Mouse (Mus musculus): ENCODE data around the gene Cpt1c. TPM values are rescaled to one million over a fixed set of nuclear protein-coding genes. Genes with fewer than 3 reads are reported as not detected.
A peak's percentile ranks its signal among the peaks of the same experiment; 100 is the strongest.

Cpt1c gene
- polyA plus RNA-seq, 1 experiment from 2014 or later: 38.1 TPM

DNA sequence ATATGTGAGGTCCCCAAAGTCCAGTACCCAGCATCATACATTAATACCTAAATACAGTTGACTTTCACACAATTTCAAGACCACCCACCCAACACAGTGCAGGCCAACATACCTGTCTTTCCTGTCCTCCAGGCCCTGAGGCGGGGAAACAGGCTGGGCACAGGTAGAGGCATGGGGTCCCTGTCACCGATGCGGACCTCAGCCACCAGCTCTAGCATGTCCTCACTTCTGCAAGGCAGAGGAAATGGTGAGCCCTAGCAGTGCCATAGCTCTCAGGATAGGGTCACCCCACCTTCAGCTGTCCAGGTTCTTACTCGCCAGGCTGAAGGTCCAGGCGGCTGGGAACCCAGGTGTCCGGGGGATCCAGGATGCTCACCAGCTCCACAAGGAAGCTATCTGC lies 37.4 kb upstream of the Cpt1c start:
- 95% methylated on average over 6 of the region's 6 CpGs for WGBS
- no peak overlapping the region for H3K27ac ChIP-seq
- peaks cover 19% of the 10 kb centered on the region for H3K4me1 ChIP-seq
- H3K4me2 ChIP-seq: no peak overlapping the region
- ATAC-seq (ENCODE audit: low FRiP score): no peak
- no peak overlapping the region for H3K4me3 ChIP-seq (replicated peaks)
- no peaks in the 10 kb centered on the region for H3K9me3 ChIP-seq
- peaks cover 67% of the 10 kb centered on the region for H3K36me3 ChIP-seq (replicated peaks)
- no peak overlapping the region for H3K9ac ChIP-seq
- H3K27me3 ChIP-seq: no peaks in the 10 kb centered on the region

DNA sequence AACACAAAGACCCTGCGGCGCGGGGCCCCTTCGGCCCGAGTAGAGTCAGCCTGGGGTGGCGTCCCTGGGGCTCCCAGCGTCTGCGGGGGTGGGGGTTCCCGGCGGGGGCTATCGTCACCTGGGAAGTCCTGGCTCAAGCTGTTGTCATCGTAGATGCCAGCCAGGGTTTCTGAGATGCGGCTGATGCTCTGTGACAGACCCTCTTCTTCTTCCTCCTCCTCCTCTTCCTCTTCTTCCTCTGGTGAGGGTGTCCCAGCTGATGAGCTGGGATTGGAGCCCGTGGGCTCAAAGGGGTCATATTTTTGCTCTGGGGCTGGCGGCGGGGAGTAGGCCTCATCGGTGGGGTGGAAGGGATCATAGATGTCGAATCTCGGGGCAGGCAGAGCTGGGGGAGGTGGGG lies 33.8 kb upstream of the Cpt1c start:
- Histone ChIP-seq H3K27me3 (no peaks in the 10 kb centered on the region), H3K4me1 (no peaks in the 10 kb centered on the region), H3K4me2 (no peak overlapping the region), H3K9me3 (no peaks in the 10 kb centered on the region), H3K27ac (no peak overlapping the region), H3K36me3 (replicated peaks) (peaks cover 95% of the 10 kb centered on the region), H3K9ac (no peak overlapping the region), H3K4me3 (replicated peaks) (no peak overlapping the region)
- no peak for ATAC-seq (ENCODE audit: low FRiP score)
- 96% methylated on average over 19 of the region's 19 CpGs for WGBS

- Histone ChIP-seq H3K9ac (no peak overlapping the region), H3K27ac (no peak overlapping the region), H3K4me2 (no peak overlapping the region), H3K27me3 (no peaks in the 10 kb centered on the region), H3K4me3 (replicated peaks) (no peak overlapping the region), H3K4me1 (no peaks in the 10 kb centered on the region), H3K9me3 (no peaks in the 10 kb centered on the region), H3K36me3 (replicated peaks) (peaks cover 95% of the 10 kb centered on the region)
- WGBS: 95% methylated on average over 30 of the region's 30 CpGs
- ATAC-seq (ENCODE audit: low FRiP score): no peak
Observed at GRCm38 (mm10) chr7:45007846-45008245, 33.2 kb upstream of the Cpt1c start.

GRCm38 (mm10) chr7:45007141-45007540 lies 32.5 kb upstream of the Cpt1c start:
- Histone ChIP-seq H3K9ac (no peak overlapping the region), H3K9me3 (no peaks in the 10 kb centered on the region), H3K4me2 (no peak overlapping the region), H3K27ac (no peak overlapping the region), H3K4me3 (replicated peaks) (no peak overlapping the region), H3K4me1 (no peaks in the 10 kb centered on the region), H3K36me3 (replicated peaks) (peaks cover 95% of the 10 kb centered on the region), H3K27me3 (no peaks in the 10 kb centered on the region)
- no peak for ATAC-seq (ENCODE audit: low FRiP score)
- whole genome bisulfite sequencing: 96% methylated on average over 29 of the region's 29 CpGs

- no peaks in the 10 kb centered on the region for H3K27me3 ChIP-seq
- H3K36me3 ChIP-seq (replicated peaks): peaks cover 95% of the 10 kb centered on the region
- no peaks in the 10 kb centered on the region for H3K4me1 ChIP-seq
- no peak overlapping the region for H3K9ac ChIP-seq
- no peak overlapping the region for H3K27ac ChIP-seq
- WGBS: 97% methylated on average over 12 of the region's 12 CpGs
- no peak overlapping the region for H3K4me3 ChIP-seq (replicated peaks)
- no peaks in the 10 kb centered on the region for H3K9me3 ChIP-seq
- no peak overlapping the region for H3K4me2 ChIP-seq
- no peak for ATAC-seq (ENCODE audit: low FRiP score)
Observed at GRCm38 (mm10) chr7:45006503-45006902, 31.9 kb upstream of the Cpt1c start.

- Histone ChIP-seq H3K9ac (no peak overlapping the region), H3K36me3 (replicated peaks) (peaks cover 99% of the 10 kb centered on the region), H3K27ac (no peak overlapping the region), H3K27me3 (no peaks in the 10 kb centered on the region), H3K4me1 (no peaks in the 10 kb centered on the region), H3K9me3 (no peaks in the 10 kb centered on the region), H3K4me2 (no peak overlapping the region), H3K4me3 (replicated peaks) (no peak overlapping the region)
- WGBS: 95% methylated on average over 6 of the region's 6 CpGs
- ATAC-seq (ENCODE audit: low FRiP score): no peak
Observed at GRCm38 (mm10) chr7:45005321-45005992, 30.8 kb upstream of the Cpt1c start.

DNA sequence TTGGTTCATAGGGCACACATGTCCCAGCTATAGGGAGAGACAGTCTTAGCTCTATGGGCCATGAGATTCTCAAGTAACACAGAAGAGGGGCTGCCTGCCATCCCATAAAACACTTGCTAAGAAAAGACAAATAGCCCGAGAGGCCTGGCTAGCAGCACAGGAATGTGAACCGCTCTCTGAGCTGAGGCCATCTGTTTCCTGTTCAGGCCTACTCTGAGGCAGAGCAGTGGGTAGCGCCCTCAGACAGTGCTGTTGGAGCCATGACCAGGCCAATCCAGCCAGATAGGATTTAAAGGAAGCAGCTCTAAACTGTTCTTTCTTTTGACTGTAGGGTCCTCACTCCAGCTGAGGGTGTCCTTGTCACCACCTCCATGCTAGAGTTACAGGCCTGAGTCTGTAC lies 29.9 kb upstream of the Cpt1c start:
- no peak overlapping the region for H3K4me2 ChIP-seq

DNA sequence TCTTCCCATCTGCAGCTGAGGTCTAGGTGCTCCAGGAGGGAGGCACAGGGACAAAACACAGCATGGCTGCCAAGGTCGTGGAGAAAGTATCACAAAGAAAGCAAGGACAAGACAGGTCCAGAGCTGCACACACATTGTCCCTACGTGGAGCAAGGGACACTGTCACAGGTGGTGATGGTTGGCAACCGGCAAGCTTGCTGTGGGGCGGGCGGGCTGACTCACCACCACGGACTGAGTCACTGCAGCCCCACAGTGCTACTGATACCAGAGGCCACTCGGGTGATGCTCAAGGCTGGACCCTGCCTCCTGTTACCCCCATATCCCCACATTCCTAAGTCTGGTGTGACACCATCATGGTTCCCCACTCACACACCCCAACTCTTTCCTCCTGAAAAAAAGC lies 27.8 kb upstream of the Cpt1c start:
- Histone ChIP-seq H3K9me3 (no peaks in the 10 kb centered on the region), H3K4me3 (replicated peaks) (no peak overlapping the region), H3K27me3 (no peaks in the 10 kb centered on the region), H3K36me3 (replicated peaks) (peaks cover 81% of the 10 kb centered on the region), H3K4me1 (peaks cover 19% of the 10 kb centered on the region), H3K27ac (no peak overlapping the region), H3K4me2 (no peak overlapping the region), H3K9ac (no peak overlapping the region)
- ATAC-seq (ENCODE audit: low FRiP score): no peak
- WGBS: 89% methylated on average over 7 of the region's 7 CpGs

More for the DNA sequence above, 29.9 kb upstream of the Cpt1c start:
- H3K9ac ChIP-seq: no peak overlapping the region
- no peaks in the 10 kb centered on the region for H3K27me3 ChIP-seq
- WGBS: 87% methylated on average over 3 of the region's 3 CpGs
- ATAC-seq (ENCODE audit: low FRiP score): no peak
- H3K4me1 ChIP-seq: peaks cover 2% of the 10 kb centered on the region
- no peak overlapping the region for H3K27ac ChIP-seq
- no peaks in the 10 kb centered on the region for H3K9me3 ChIP-seq
- no peak overlapping the region for H3K4me3 ChIP-seq (replicated peaks)
- peaks cover 99% of the 10 kb centered on the region for H3K36me3 ChIP-seq (replicated peaks)

- H3K27ac ChIP-seq: no peak overlapping the region
- peaks cover 32% of the 10 kb centered on the region for H3K4me1 ChIP-seq
- H3K4me2 ChIP-seq: no peak overlapping the region
- H3K4me3 ChIP-seq (replicated peaks): 0 out of 2 replicates have a peak overlapping the region, but pooled peaks have one; percentile 1
- WGBS: 89% methylated on average over 21 of the region's 21 CpGs
- H3K27me3 ChIP-seq: no peaks in the 10 kb centered on the region
- peak overlapping the region; percentile 21; the same call in 1 of the 2 replicates for H3K9ac ChIP-seq
- no peak for ATAC-seq (ENCODE audit: low FRiP score)
- no peaks in the 10 kb centered on the region for H3K9me3 ChIP-seq
- H3K36me3 ChIP-seq (replicated peaks): peaks cover 62% of the 10 kb centered on the region
Observed at GRCm38 (mm10) chr7:45000539-45001114, 26.0 kb upstream of the Cpt1c start.

GRCm38 (mm10) chr7:44999753-45000152 lies 25.1 kb upstream of the Cpt1c start:
- no peak for ATAC-seq (ENCODE audit: low FRiP score)
- Histone ChIP-seq H3K4me1 (peaks cover 32% of the 10 kb centered on the region), H3K36me3 (replicated peaks) (peaks cover 62% of the 10 kb centered on the region), H3K4me2 (no peak overlapping the region), H3K9me3 (no peaks in the 10 kb centered on the region), H3K4me3 (replicated peaks) (no peak overlapping the region), H3K27ac (no peak overlapping the region), H3K9ac (no peak overlapping the region), H3K27me3 (no peaks in the 10 kb centered on the region)
- 90% methylated on average over 11 of the region's 11 CpGs for WGBS

DNA sequence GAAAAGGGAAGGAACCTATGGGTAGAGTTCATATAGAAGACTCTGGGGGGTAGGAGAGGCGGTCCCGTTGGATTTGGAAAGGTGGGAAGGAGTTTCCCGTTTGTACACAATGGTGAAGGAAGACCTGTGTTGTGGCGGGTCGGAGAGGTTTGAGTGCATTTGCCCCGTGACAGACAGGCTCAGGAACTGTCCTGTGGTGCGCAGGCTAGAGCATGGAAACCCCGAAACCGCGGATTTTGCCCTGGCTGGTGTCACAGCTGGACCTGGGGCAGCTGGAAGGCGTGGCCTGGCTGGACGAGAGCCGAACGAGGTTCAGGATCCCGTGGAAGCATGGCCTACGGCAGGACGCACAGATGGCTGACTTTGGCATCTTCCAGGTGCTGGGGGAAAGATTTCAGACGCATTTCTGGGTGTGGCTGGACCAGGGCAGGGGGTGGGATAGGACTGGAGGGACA lies 23.9 kb upstream of the Cpt1c start, which contains the start of gene Bcl2l12:
Gene Bcl2l12, minus strand, starts transcription at position 212 of the 455 bp plus-strand sequence.
- WGBS: 4% methylated on average over 18 of the region's 18 CpGs
- Histone ChIP-seq H3K4me1 (peaks cover 32% of the 10 kb centered on the region), H3K27me3 (no peaks in the 10 kb centered on the region), H3K9ac (peak within 1 kb of the TSS; percentile 80), H3K4me3 (replicated peaks) (peak within 1 kb of the TSS; percentile 66), H3K9me3 (no peaks in the 10 kb centered on the region), H3K27ac (peak within 1 kb of the TSS; percentile 82), H3K36me3 (replicated peaks) (peaks cover 62% of the 10 kb centered on the region), H3K4me2 (peak within 1 kb of the TSS; percentile 66)
- ATAC-seq (ENCODE audit: low FRiP score): no peak

DNA sequence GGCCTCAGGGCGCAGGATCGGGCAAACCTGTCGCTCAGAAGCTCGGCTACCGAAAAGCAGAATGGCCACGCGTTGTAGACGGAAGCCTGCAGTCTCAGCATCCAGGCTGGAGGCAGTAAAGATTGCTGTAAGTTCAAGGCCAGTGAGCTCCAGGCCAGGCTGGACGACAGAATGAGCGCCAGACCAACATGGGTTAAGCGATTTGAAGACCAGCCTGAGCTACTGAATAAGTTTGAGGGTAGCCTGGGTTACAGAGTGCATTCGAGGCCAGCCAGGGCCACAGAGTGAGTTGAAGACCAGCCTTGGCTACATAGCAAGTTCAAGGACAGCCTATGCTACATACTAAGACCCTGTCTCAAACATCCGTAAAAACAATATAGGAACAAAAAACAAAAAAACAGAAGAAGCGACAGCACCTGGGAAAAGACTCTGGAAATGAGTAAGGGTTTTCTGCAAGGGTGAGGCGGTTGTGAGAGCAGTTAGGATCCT lies 23.3 kb upstream of the Cpt1c start:
- no peak for ATAC-seq (ENCODE audit: low FRiP score)
- no peaks in the 10 kb centered on the region for H3K9me3 ChIP-seq
- H3K36me3 ChIP-seq (replicated peaks): peaks cover 62% of the 10 kb centered on the region
- peak overlapping the region; percentile 66 for H3K4me2 ChIP-seq
- peaks cover 32% of the 10 kb centered on the region for H3K4me1 ChIP-seq
- peak overlapping the region; percentile 66 for H3K4me3 ChIP-seq (replicated peaks)
- H3K27me3 ChIP-seq: no peaks in the 10 kb centered on the region
- WGBS: 5% methylated on average over 15 of the region's 15 CpGs
- H3K9ac ChIP-seq: peak overlapping the region; percentile 80
- peak overlapping the region; percentile 82 for H3K27ac ChIP-seq
